Mouse (Mus musculus) testis, adult 2 months (tissue): ENCODE measurements around the gene Ergic1.

Experiments used
- CTCF ChIP-seq: fragments of 200-500 bp; IDR thresholded peaks from 2 replicates; pipeline ENCODE4 v1.5.1; 2012; ENCODE audit warnings: low read depth, mild to moderate bottlenecking, inconsistent platforms, low read length, moderate library complexity; ENCODE audit not compliant: control insufficient read depth, insufficient read depth, insufficient replicate concordance
- POLR2A ChIP-seq: fragments of 200-500 bp; IDR thresholded peaks from 2 replicates; pipeline ENCODE4 v1.6.1; 2012; ENCODE audit warnings: low read depth, mild to moderate bottlenecking, inconsistent platforms, low read length, moderate library complexity; ENCODE audit not compliant: control insufficient read depth

DNA sequence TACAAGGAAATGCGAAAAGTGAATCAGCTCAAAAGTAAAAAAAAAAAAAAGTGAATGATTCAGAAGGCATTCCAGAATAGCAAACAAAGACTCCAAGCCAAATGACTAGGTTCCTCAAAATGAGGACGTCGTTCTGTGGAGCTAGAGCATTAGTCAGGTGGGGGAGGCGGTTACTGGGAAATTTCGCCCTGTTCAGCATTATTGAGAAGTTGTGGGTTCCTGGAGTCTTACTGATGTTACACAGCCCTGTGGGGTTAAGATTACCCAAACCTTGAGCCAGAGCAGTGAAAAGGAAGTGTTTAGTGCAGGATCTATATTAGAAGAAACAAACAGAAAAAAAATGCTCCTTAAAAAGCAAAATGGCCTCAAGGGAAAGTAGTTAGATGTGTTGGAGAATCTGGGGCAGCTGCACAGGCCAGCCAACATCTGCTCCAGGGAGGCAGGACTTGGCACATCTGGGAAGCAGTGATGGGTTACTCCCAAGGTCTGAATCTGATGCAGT is 27.4 kb upstream of the Ergic1 start:
- TF ChIP-seq CTCF, result no peak
- TF ChIP-seq POLR2A, result no peak
